Mouse (Mus musculus): ENCODE measurements around the gene Ackr3.

GRCm38 (mm10) chr1:90246800-90247199 is 43.0 kb downstream of the Ackr3 start:
- TF ChIP-seq E2F4 (IDR thresholded peaks at IDR 0.05; ENCODE audit: borderline replicate concordance, low read depth, low read length): no peak
- TF ChIP-seq CTCF (IDR thresholded peaks at IDR 0.05 in 2 of 3, conservative IDR thresholded peaks at IDR 0.05 in 1 of 3; ENCODE audit: control insufficient read depth in 1 of 3, insufficient read depth in 1 of 3, low read depth in 2 of 3, low read length in 3 of 3, poor library complexity in 1 of 3, severe bottlenecking in 1 of 3): no peak
- no peak for TF ChIP-seq ZC3H11A (IDR thresholded peaks at IDR 0.05; ENCODE audit: low read depth, low read length)

Measured in MEL (cell line).